Mouse (Mus musculus) liver, adult 2 months (tissue): Measurements from ENCODE around the gene Hcn1.

Experiments
- CTCF ChIP-seq: fragments of 200-500 bp; IDR thresholded peaks from 2 replicates; pipeline ENCODE4 v1.5.1; 2011; ENCODE audit warnings: low read depth, low read length, control low read depth
- POLR2A ChIP-seq: fragments of 200-500 bp; IDR thresholded peaks from 2 replicates; pipeline ENCODE4 v1.6.1; 2011; ENCODE audit warnings: low read length, control low read depth; ENCODE audit not compliant: insufficient read depth; ENCODE audit errors: extremely low read depth

DNA sequence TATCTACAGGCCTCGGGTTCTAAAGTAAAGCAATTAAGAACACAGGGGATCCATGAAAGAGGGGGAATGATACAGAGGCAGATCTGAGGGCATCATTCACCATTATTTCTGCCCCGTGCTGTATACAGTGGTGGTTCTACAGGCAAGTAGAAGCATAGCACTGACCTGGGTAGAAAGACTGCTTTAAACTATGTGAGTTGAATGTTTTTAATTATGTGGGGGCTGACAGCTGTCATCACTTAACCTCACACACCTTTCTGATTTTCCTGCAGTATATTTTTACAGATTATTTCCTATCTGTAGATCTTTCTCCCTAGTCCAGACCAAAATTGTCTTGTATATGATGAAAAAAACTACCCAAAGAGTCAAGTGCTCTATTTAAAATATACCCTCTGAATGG lies 382.2 kb downstream of the Hcn1 start:
- TF ChIP-seq POLR2A (no peak), CTCF (no peak)
